Mouse (Mus musculus) liver, embryonic 14.5 days (tissue): ENCODE data around the gene Tubg1.

Source experiments
- CTCF ChIP-seq: IDR thresholded peaks from 2 replicates; pipeline ENCODE4 v1.5.1; 2016; ENCODE audit warnings: antibody characterized with exemption, low read depth, control low read depth
- EP300 ChIP-seq: IDR thresholded peaks from 2 replicates; pipeline ENCODE4 v1.6.1; 2016; ENCODE audit warnings: antibody characterized with exemption, low read depth

DNA sequence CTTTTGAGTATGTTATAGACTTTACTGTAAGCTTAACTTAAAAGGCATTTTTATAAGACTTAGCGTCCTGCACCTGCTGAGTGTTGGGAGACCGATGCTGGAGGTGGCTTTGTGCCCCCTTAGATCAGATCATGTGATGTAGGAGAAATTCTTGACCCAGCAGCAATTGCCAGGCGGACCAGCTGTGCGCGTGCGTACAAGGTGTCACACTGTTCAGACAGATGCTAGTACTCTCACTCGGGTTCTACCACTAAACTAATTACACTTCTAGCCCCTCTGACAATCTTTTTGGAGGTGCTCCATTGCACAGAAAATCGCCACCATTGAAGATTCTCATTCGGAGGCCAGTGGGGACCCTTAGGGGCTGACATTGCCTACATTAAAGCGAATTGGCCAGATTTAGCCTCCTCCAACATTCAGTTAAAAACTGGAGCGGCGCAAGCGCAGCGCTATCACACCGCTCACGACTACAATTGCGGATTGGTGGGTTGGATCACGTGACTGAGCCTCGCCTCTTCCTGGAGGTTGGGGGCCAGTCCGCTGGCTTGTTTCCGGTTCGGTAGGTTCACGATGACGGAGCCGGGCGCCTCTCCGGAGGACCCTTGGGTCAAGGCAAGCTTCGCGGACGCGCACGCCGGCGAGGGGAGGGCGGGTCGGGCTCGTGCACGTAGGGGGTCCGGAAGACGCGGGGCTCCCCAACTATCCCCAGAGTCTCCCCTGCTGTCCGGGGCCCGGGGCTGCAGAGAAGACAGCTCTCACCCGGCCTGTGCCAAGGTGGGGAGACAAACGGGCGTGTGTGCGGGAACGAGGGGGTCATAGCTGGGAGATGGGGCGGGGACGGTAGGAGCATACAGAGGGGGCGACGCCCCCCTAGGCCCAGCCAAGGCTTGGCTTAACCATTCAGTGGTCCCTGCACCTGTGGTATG, 32.7 kb upstream of the Tubg1 start, which contains the start of gene Mlx:
- TF ChIP-seq CTCF (no peak), EP300 (no peak)
